In genomic region chr11:89370941-89371340, GRCm38 (mm10) we compare ENCODE assay signal across 25 mouse cellular contexts.
"Had no signal": no experiment of that assay in that cellular context is flagged by ENCODE, and none has a peak within 500 bp of the region (broad histone marks: within the 10 kb centered on the region; RNA-seq: fewer than 3 reads in every experiment).

No protein-coding gene starts in this region.

- H3K27me3 ChIP-seq: heart, embryonic 13.5 days; heart, embryonic 15.5 days; hindbrain, embryonic 12.5 days; intestine, embryonic 15.5 days; liver, embryonic 12.5 days had no signal

- H3K4me2 ChIP-seq: heart, embryonic 13.5 days; heart, embryonic 15.5 days; hindbrain, embryonic 12.5 days; hindbrain, embryonic 14.5 days; intestine, embryonic 15.5 days; limb, embryonic 13.5 days; limb, embryonic 15.5 days; liver, embryonic 12.5 days had no signal

- ATAC-seq: hindbrain, embryonic 16.5 days; inflammation-experienced regulatory T-cells, adult 6 months; intestine, postnatal 0 days; liver, embryonic 12.5 days had no signal

- H3K27ac ChIP-seq: gastrocnemius, adult 2 months; heart, adult 2 months; heart, embryonic 13.5 days; heart, embryonic 15.5 days; hindbrain, embryonic 10.5 days; hindbrain, embryonic 12.5 days; hindbrain, embryonic 14.5 days; intestine, embryonic 15.5 days; layer of hippocampus, adult 2 months; left cerebral cortex, adult 2 months; limb, embryonic 13.5 days; limb, embryonic 15.5 days; liver, embryonic 12.5 days had no signal

- H3K9me3 ChIP-seq: heart, embryonic 13.5 days; heart, embryonic 15.5 days; hindbrain, embryonic 10.5 days; hindbrain, embryonic 12.5 days; intestine, embryonic 15.5 days; limb, embryonic 13.5 days; limb, embryonic 15.5 days; liver, embryonic 12.5 days had no signal

- DNase-seq: gastrocnemius, adult 2 months; gastrocnemius, postnatal 10 days; gastrocnemius, postnatal 25 days; heart, adult 2 months; heart, postnatal 4 days; kidney, adult 18-20 months; kidney, adult 8-10 months; kidney, postnatal 10 days; kidney, postnatal 25 days; kidney, postnatal 4 days; left cerebral cortex, postnatal 4 days had no signal

- H3K36me3 ChIP-seq: heart, embryonic 13.5 days; heart, embryonic 15.5 days; hindbrain, embryonic 10.5 days; hindbrain, embryonic 12.5 days; intestine, embryonic 15.5 days; limb, embryonic 13.5 days; limb, embryonic 15.5 days; liver, embryonic 12.5 days had no signal

- H3K4me3 ChIP-seq: gastrocnemius, adult 2 months; heart, adult 2 months; heart, embryonic 13.5 days; heart, embryonic 15.5 days; hindbrain, embryonic 10.5 days; hindbrain, embryonic 12.5 days; intestine, embryonic 15.5 days; layer of hippocampus, adult 2 months; left cerebral cortex, adult 2 months; limb, embryonic 13.5 days; limb, embryonic 15.5 days; liver, embryonic 12.5 days had no signal

- H3K4me1 ChIP-seq: heart, embryonic 15.5 days; liver, embryonic 12.5 days had no signal

- H3K9ac ChIP-seq: heart, embryonic 13.5 days; heart, embryonic 15.5 days; hindbrain, embryonic 12.5 days; hindbrain, embryonic 14.5 days; intestine, embryonic 15.5 days; limb, embryonic 13.5 days; limb, embryonic 15.5 days; liver, embryonic 12.5 days had no signal
